Mouse (Mus musculus) lung, embryonic 16.5 days (tissue): ENCODE data around the gene Hist1h4h. TPM values are rescaled to one million over a fixed set of nuclear protein-coding genes. Genes with fewer than 3 reads are reported as not detected.
"Not testable (repeated sequence)": the region's sequence is repeated elsewhere in the genome, so short reads cannot be mapped to it uniquely, and the experiment has no call there.

Experiments used
- ATAC-seq: fragments of 200-750 bp; cut with Nextera tagmentation; 2 replicates; pipeline ENCODE4 v1.8.0; 2017; ENCODE audit warnings: low read depth, mild to moderate bottlenecking, moderate library complexity
- H3K27ac ChIP-seq: fragments of 300-500 bp; sonication (generic); 2 replicates; pipeline ENCODE4 v1.5.1; 2014; ENCODE audit warnings: mild to moderate bottlenecking, control low read depth, low read length
- H3K27me3 ChIP-seq: fragments of 300-500 bp; sonication (generic); 2 replicates; pipeline ENCODE4 v1.6.1; 2014; ENCODE audit warnings: low read depth, low read length, mixed read lengths; ENCODE audit not compliant: control insufficient read depth, insufficient read depth
- H3K36me3 ChIP-seq: fragments of 300-500 bp; sonication (generic); 2 replicates; pipeline ENCODE4 v1.6.1; 2014; ENCODE audit warnings: low read length; ENCODE audit not compliant: control insufficient read depth, insufficient read depth
- H3K4me1 ChIP-seq: fragments of 300-500 bp; sonication (generic); replicated peaks from 2 replicates; pipeline ENCODE4 v1.6.1; 2014; ENCODE audit warnings: low read length, mixed read lengths; ENCODE audit not compliant: control insufficient read depth, insufficient read depth
- H3K4me2 ChIP-seq: fragments of 300-500 bp; sonication (generic); 2 replicates; pipeline ENCODE4 v1.6.1; 2014; ENCODE audit warnings: low read depth, low read length, control low read depth
- H3K4me3 ChIP-seq: fragments of 300-500 bp; sonication (generic); 2 replicates; pipeline ENCODE4 v1.5.1; 2014; ENCODE audit warnings: mild to moderate bottlenecking, low read length, control low read depth
- H3K9ac ChIP-seq: fragments of 300-500 bp; sonication (generic); 2 replicates; pipeline ENCODE4 v1.6.1; 2014; ENCODE audit warnings: low read length, control low read depth
- H3K9me3 ChIP-seq: fragments of 300-500 bp; sonication (generic); 2 replicates; pipeline ENCODE4 v1.6.1; 2016; ENCODE audit warnings: low read length; ENCODE audit not compliant: control insufficient read depth
- WGBS: fragments of 180-500 bp; shearing (Covaris S2); extraction: QIAGEN DNeasy Blood & Tissue Kit; methylation state at CpG from one replicate; pipeline ENCODE4 v1.1.7; 2014; 5-methylcytosine and 5-hydroxymethylcytosine counted together
- polyA plus RNA-seq: library from polyadenylated mRNA; unstranded; fragments of >200 nt; fragmentation: Nextera tagmentation; extraction: Ambion mirVana; gene quantifications from 2 replicates; pipeline ENCODE4 v1.2.1, GENCODE M21; 2015

Hist1h4h gene
- polyA plus RNA-seq, 1 experiment from 2014 or later = 8.4 TPM

DNA sequence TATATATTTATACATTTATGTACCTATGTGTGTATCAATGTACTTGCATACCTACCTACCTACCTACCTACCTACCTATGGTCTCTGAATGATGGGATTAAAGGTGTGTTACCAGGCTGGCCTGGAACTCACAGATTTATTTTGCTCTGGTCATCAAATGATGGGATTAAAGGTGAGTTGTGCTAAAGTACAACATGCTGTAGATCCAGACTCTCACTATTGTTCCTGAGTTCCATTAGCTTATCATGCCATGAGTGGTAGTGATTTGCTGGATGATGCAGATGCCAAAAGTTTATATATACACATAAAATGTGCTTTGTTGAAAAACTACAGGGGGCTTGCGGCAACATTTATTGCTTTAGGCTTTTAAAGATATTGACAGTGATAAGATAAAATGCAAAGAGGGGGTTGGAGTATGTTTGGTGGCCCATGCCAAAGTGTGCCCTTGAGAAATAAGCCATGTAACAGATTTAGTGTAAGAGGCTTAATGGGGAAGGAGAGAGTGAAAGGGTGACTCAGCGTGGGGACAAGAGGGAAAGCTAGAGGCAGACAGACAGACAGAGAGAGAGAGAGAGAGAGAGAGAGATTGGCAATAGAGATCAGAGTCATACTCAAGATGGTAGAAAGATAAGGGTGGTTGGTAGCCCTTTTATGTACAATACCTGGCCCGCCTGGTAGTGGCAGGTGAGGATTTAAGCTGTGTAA, 6.3 kb downstream of the Hist1h4h start:
- H3K4me3 ChIP-seq = peak overlapping the region; percentile 32
- 43% methylated on average over 3 of the region's 3 CpGs for WGBS

GRCm38 (mm10) chr13:23538249-23538648, 7.4 kb downstream of the Hist1h4h start:
- ATAC-seq = no peak
- WGBS = 78% methylated on average over 5 of the region's 5 CpGs
- H3K9ac ChIP-seq = no peak overlapping the region
- H3K27me3 ChIP-seq = no peaks in the 10 kb centered on the region
- H3K27ac ChIP-seq = no peak overlapping the region
- H3K9me3 ChIP-seq = no peaks in the 10 kb centered on the region
- H3K36me3 ChIP-seq = no peaks in the 10 kb centered on the region
- H3K4me3 ChIP-seq = no peak overlapping the region
- H3K4me1 ChIP-seq = peaks cover 12% of the 10 kb centered on the region
- no peak overlapping the region for H3K4me2 ChIP-seq

More for the DNA sequence above, 6.3 kb downstream of the Hist1h4h start:
- H3K27me3 ChIP-seq = no peaks in the 10 kb centered on the region
- H3K36me3 ChIP-seq = no peaks in the 10 kb centered on the region
- H3K4me1 ChIP-seq = peaks cover 19% of the 10 kb centered on the region
- H3K9ac ChIP-seq = peak overlapping the region; percentile 12; the same call in 1 of the 2 replicates
- peak overlapping the region; percentile 25; the same call in 1 of the 2 replicates for H3K27ac ChIP-seq
- ATAC-seq = no peak
- H3K4me2 ChIP-seq = peak overlapping the region; percentile 69
- no peaks in the 10 kb centered on the region for H3K9me3 ChIP-seq

GRCm38 (mm10) chr13:23539821-23540220, 9.0 kb downstream of the Hist1h4h start:
- not testable (repeated sequence) for H3K27me3 ChIP-seq, H3K36me3 ChIP-seq, H3K27ac ChIP-seq, ATAC-seq, H3K9ac ChIP-seq, H3K4me3 ChIP-seq, H3K9me3 ChIP-seq, H3K4me2 ChIP-seq
- WGBS = 58% methylated on average over 1 of the region's 1 CpGs
- H3K4me1 ChIP-seq = peaks cover 12% of the 10 kb centered on the region

DNA sequence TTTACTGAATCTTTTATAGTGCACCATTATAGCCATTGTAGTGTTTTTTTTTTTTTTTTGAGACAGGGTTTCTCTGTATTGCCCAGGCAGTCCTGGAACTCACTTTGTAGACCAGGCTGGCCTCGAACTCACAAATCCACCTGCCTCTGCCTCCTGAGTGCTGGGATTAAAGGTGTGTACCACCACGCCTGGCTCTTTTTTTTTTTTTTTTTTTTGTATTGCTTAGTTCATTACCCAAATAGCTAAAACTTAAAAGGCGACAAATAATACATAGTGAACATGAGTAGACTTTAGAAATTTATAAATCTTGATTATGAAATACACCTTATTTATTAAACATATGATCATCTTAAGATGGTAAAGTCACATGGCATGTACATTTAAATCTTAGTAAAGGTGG, 10.6 kb downstream of the Hist1h4h start:
- H3K36me3 ChIP-seq = no peaks in the 10 kb centered on the region
- no peaks in the 10 kb centered on the region for H3K9me3 ChIP-seq
- no peak overlapping the region for H3K4me3 ChIP-seq
- H3K27ac ChIP-seq = no peak overlapping the region
- 78% methylated on average over 3 of the region's 3 CpGs for WGBS
- H3K4me1 ChIP-seq = peaks cover 9% of the 10 kb centered on the region
- H3K27me3 ChIP-seq = no peaks in the 10 kb centered on the region
- ATAC-seq = no peak
- no peak overlapping the region for H3K9ac ChIP-seq
- H3K4me2 ChIP-seq = no peak overlapping the region

DNA sequence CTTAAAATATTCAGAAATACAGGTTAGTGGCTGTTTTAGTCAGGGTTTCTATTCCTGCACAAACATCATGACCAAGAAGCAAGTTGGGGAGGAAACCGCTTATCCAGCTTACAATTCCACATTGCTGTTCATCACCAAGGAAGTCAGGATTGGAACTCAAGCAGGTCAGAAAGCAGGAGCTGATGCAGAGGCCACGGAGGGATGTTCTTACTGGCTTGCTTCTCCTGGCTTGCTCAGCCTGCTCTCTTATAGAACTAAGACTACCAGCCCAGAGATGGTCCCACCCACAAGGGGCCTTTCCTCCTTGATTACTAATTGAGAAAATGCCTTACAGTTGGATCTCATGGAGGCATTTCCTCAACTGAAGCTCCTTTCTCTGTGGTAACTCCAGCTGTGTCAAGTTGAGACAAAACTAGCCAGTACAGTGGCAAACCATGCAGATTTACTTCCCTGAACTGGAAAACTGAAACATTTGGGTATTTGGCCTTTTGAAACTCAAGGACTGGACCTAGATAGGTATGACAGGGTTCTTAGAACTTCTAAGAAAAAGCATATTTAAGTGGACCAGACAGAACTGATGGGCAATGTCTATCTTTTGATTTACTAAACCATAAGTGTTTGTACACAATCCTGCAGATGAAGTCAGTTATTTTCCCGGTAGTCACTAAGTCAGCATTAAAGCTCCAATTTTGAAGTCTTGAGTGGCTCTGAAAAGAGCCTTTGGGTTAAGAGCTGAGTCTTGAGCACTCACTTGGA, 11.6 kb downstream of the Hist1h4h start:
- 3% methylated on average over 3 of the region's 3 CpGs for WGBS
- not testable (repeated sequence) for ATAC-seq
- H3K9ac ChIP-seq = peak overlapping the region; percentile 70

DNA sequence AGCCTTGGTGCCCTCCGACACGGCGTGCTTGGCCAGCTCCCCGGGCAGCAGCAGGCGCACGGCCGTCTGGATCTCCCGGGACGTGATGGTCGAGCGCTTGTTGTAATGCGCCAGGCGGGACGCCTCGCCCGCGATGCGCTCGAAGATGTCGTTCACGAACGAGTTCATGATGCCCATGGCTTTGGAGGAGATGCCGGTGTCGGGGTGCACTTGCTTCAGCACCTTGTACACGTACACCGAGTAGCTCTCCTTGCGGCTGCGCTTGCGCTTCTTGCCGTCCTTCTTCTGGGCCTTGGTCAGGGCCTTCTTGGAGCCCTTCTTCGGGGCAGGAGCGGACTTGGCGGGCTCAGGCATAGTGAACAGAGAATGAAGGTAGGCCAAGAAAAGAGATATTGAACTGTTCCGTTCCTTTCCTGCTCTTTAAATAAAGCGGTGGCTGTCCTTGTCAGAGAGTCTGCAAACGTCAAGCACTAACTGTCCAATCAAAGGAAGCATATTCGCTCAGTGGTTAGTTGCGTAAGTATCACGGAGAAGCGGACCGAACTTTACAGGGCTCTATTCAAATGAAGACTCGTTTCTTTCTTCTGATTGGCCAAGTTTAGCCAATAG, 12.3 kb downstream of the Hist1h4h start, which contains the start of gene Hist1h2bh:
Gene Hist1h2bh, minus strand, starts transcription at position 394 of the 609 bp plus-strand sequence.
- not testable (repeated sequence) for H3K27me3 ChIP-seq, H3K4me1 ChIP-seq, H3K36me3 ChIP-seq, H3K9me3 ChIP-seq
- Histone ChIP-seq H3K9ac (peak within 1 kb of the TSS; percentile 70), H3K4me3 (peak within 1 kb of the TSS; percentile 54), H3K4me2 (peak within 1 kb of the TSS; percentile 77), H3K27ac (peak within 1 kb of the TSS; percentile 97)
- WGBS = under 1% methylated on average over 22 of the region's 42 CpGs
- ATAC-seq = peak; percentile 95

More for the DNA sequence above, 11.6 kb downstream of the Hist1h4h start:
- Histone ChIP-seq H3K27ac (peak overlapping the region; percentile 88), H3K4me3 (peak overlapping the region; percentile 54), H3K4me2 (peak overlapping the region; percentile 67)
- not testable (repeated sequence) for H3K36me3 ChIP-seq, H3K9me3 ChIP-seq, H3K27me3 ChIP-seq, H3K4me1 ChIP-seq

- no peaks in the 10 kb centered on the region for H3K9me3 ChIP-seq
- peak within 1 kb of the TSS; percentile 77 for H3K4me2 ChIP-seq
- peak within 1 kb of the TSS; percentile 54 for H3K4me3 ChIP-seq
- no peaks in the 10 kb centered on the region for H3K27me3 ChIP-seq
- WGBS = under 1% methylated on average over 22 of the region's 45 CpGs
- H3K4me1 ChIP-seq = no peaks in the 10 kb centered on the region
- H3K9ac ChIP-seq = peak within 1 kb of the TSS; percentile 70
- no peaks in the 10 kb centered on the region for H3K36me3 ChIP-seq
- peak; percentile 93 for ATAC-seq
- H3K27ac ChIP-seq = peak within 1 kb of the TSS; percentile 97
These were observed 13.3 kb downstream of the Hist1h4h start, which contains the start of gene Hist1h3f for GRCm38 (mm10) chr13:23543965-23544786. Hist1h3f (plus strand) TSS chr13:23544052.

DNA sequence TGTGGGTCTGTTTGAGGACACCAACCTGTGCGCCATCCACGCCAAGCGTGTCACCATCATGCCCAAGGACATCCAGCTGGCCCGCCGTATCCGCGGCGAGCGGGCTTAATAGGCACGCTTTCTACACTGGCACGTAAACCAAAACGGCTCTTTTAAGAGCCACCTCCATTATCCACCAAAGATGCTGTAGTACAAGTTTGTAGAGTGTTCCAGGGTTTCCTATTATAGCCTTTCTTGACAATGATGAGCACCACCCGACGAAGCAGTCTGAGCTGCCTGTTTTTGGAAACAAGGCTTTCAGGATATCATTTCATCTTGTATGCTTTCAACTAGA, 13.9 kb downstream of the Hist1h4h start:
- H3K9ac ChIP-seq = peak overlapping the region; percentile 63
- peak overlapping the region; percentile 90; the same call in 1 of the 2 replicates for H3K27ac ChIP-seq
- 0% methylated on average over 12 of the region's 14 CpGs for WGBS
- H3K4me1 ChIP-seq, H3K27me3 ChIP-seq, H3K9me3 ChIP-seq, ATAC-seq, H3K36me3 ChIP-seq: not testable (repeated sequence)
- H3K4me3 ChIP-seq = peak overlapping the region; percentile 52
- peak overlapping the region; percentile 43 for H3K4me2 ChIP-seq
